Mouse (Mus musculus) kidney, adult 2 months (tissue): ENCODE data around the gene Cdip1. TPM values are rescaled to one million over a fixed set of nuclear protein-coding genes. Genes with fewer than 3 reads are reported as not detected.
A peak's percentile ranks its signal among the peaks of the same experiment; 100 is the strongest.
"Not testable (repeated sequence)": the region's sequence is repeated elsewhere in the genome, so short reads cannot be mapped to it uniquely, and the experiment has no call there.

ENCODE experiments used
- DNase-seq: peaks from one replicate; pipeline ENCODE4 v3.0.0; 2021
- H3K27ac ChIP-seq: fragments of 200-500 bp; 2 replicates; pipeline ENCODE4 v1.5.1; 2012; ENCODE audit warnings: low read depth, low read length, control low read depth, inconsistent platforms; ENCODE audit not compliant: insufficient read depth
- H3K27me3 ChIP-seq: fragments of 200-500 bp; replicated peaks from 2 replicates; pipeline ENCODE4 v1.6.1; 2012; ENCODE audit warnings: mild to moderate bottlenecking, moderate library complexity, low read length, inconsistent platforms; ENCODE audit not compliant: control insufficient read depth, insufficient read depth
- H3K36me3 ChIP-seq: fragments of 200-500 bp; 2 replicates; pipeline ENCODE4 v1.6.1; 2012; ENCODE audit warnings: mild to moderate bottlenecking, moderate library complexity, low read length, inconsistent platforms; ENCODE audit not compliant: control insufficient read depth, insufficient read depth
- H3K4me1 ChIP-seq: fragments of 200-500 bp; 2 replicates; pipeline ENCODE4 v1.6.1; 2011; ENCODE audit warnings: low read length; ENCODE audit not compliant: control insufficient read depth, insufficient read depth
- H3K4me3 ChIP-seq: fragments of 200-500 bp; 2 replicates; pipeline ENCODE4 v1.5.1; 2011; ENCODE audit warnings: mild to moderate bottlenecking, low read depth, low read length, control low read depth; ENCODE audit not compliant: insufficient read depth
- CTCF ChIP-seq: fragments of 200-500 bp; conservative IDR thresholded peaks from 2 replicates; pipeline ENCODE4 v1.5.1; 2011; ENCODE audit warnings: low read depth, mild to moderate bottlenecking, control low read depth, low read length, moderate library complexity, mixed read lengths; ENCODE audit not compliant: insufficient read depth, insufficient read length
- POLR2A ChIP-seq: fragments of 200-500 bp; IDR thresholded peaks from one replicate; pipeline ENCODE4 v1.6.1; 2011; ENCODE audit warnings: low read depth, low read length, control low read depth
- WGBS: fragments of 180-500 bp; shearing (Covaris S2); methylation state at CpG from one replicate; pipeline ENCODE4 v1.1.7; 2018; 5-methylcytosine and 5-hydroxymethylcytosine counted together
- polyA plus RNA-seq: library from polyadenylated mRNA; depleted of rRNA; stranded (reverse); fragments of >200 nt; gene quantifications from 2 replicates; pipeline ENCODE4 v1.2.3, GENCODE M21; 2012

Cdip1 gene
- polyA plus RNA-seq, 1 experiment = 83.2 TPM

DNA sequence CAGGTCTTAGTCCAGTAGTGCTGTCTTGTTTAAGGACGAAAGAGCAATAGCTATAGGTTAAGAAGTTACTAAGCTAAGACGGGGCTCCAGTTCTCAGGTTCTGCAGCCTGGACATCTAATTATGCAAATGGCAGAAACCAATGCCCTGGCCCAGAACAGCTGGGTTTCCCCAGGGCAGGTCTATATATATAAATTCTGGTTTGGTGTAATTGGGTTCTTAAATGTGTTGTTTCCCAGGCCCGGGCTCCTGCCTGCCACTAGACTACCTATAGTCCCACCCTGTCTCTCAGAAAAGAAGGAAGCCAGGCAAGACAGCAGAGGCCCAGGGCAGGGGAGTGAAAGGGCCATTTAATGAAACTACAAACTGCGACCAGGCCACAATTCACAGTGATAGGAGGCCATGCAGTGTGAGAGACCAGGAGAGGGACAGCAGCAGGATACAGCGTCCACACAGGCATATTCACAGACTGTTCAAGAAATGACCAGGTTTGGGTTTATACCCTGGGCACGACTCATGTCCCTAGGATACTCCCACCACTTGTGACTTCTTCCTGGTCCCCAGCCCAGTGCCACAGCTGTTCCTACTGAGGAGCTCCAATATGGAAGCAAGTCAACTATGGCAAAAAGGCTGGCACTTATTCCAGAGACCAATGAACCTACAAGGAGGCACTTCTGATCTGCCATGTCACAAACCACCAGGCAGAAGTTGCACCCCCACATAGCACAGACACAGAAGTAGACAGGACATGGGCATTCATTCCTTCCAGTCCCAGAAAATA lies 22.9 kb downstream of the Cdip1 start:
- no peak for TF ChIP-seq POLR2A
- no peak for TF ChIP-seq CTCF
- Histone ChIP-seq H3K27ac (no peak overlapping the region), H3K36me3 (peaks cover 4% of the 10 kb centered on the region), H3K4me3 (no peak overlapping the region), H3K4me1 (no peaks in the 10 kb centered on the region; the same call in 1 of the 2 replicates), H3K27me3 (no peaks in the 10 kb centered on the region)
- DNase-seq = no peak
- WGBS = 72% methylated on average over 6 of the region's 6 CpGs

DNA sequence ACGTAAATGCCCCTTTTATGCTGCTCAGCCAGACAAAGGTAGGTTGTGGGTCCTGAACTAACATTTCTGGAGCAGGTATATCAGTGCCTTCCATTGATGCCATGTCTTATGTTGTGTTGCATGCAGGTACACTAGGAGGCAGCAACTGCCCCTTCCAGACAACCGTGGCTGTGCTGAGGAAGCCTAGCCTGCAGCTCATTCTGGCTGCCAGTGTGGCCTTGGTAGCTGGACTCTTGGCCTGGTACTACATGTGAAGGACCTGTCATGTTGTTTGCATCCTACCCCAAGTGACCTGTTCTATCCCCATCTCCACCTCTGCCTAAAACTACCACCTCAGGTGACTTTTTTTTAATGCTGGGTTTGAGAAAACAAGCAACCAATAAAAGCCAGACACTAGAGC lies 24.2 kb downstream of the Cdip1 start:
- Histone ChIP-seq H3K36me3 (peaks cover 4% of the 10 kb centered on the region), H3K27me3 (no peaks in the 10 kb centered on the region), H3K27ac (no peak overlapping the region), H3K4me3 (no peak overlapping the region), H3K4me1 (no peaks in the 10 kb centered on the region; the same call in 1 of the 2 replicates)
- TF ChIP-seq POLR2A (no peak), CTCF (peak; percentile 30)
- 75% methylated on average over 2 of the region's 2 CpGs for WGBS
- DNase-seq = no peak

DNA sequence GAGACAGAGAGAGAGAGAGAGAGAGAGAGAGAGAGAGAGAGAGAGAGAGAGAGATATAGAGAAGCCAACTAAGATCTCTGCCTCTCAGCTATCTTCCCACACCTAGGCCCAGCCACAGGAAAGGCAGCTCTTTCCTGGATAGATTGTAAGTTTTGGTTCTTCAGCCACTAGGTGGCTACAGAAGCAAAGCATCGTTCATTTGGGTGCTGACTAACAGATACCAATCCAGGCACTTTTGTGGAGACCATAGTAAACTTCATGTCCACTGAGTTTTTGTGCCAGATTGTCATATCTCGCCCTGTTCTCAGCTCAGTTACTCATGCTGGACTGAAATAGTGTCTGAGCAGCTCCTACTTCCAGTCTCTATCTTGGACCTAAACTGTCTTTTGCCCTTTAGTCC lies 26.8 kb downstream of the Cdip1 start:
- 27% methylated on average over 2 of the region's 2 CpGs for WGBS
- H3K4me3 ChIP-seq = no peak overlapping the region
- H3K27me3 ChIP-seq = no peaks in the 10 kb centered on the region
- no peak for TF ChIP-seq POLR2A
- TF ChIP-seq CTCF = peak; percentile 55
- DNase-seq = peak; percentile 75
- peaks cover 1% of the 10 kb centered on the region; the same call in 1 of the 2 replicates for H3K36me3 ChIP-seq
- no peaks in the 10 kb centered on the region; the same call in 1 of the 2 replicates for H3K4me1 ChIP-seq
- no peak overlapping the region for H3K27ac ChIP-seq

DNA sequence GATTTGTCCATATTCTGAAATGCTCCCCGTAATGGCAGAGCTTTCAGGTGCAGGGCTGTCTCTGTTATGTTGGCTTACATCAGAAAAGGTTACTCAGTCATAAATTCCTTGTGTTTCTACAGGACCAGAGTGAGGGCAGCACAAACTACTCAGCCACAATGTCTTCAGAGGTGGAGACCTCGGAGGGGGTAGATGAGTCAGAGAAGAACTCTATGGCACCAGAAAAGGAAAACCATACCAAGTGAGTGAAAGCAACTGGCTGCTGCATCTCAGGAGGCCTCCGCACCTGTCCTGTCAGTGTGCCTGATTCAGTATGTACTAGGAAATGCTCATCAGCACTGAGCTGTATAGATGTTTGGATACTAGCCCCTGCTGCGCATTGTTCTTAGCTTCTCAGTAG lies 27.7 kb downstream of the Cdip1 start:
- H3K4me3 ChIP-seq = no peak overlapping the region
- no peaks in the 10 kb centered on the region for H3K27me3 ChIP-seq
- WGBS = 90% methylated on average over 4 of the region's 4 CpGs
- no peak overlapping the region for H3K27ac ChIP-seq
- H3K36me3 ChIP-seq = no peaks in the 10 kb centered on the region; the same call in 1 of the 2 replicates
- H3K4me1 ChIP-seq = no peaks in the 10 kb centered on the region; the same call in 1 of the 2 replicates
- no peak for DNase-seq
- TF ChIP-seq CTCF (no peak), POLR2A (no peak)

DNA sequence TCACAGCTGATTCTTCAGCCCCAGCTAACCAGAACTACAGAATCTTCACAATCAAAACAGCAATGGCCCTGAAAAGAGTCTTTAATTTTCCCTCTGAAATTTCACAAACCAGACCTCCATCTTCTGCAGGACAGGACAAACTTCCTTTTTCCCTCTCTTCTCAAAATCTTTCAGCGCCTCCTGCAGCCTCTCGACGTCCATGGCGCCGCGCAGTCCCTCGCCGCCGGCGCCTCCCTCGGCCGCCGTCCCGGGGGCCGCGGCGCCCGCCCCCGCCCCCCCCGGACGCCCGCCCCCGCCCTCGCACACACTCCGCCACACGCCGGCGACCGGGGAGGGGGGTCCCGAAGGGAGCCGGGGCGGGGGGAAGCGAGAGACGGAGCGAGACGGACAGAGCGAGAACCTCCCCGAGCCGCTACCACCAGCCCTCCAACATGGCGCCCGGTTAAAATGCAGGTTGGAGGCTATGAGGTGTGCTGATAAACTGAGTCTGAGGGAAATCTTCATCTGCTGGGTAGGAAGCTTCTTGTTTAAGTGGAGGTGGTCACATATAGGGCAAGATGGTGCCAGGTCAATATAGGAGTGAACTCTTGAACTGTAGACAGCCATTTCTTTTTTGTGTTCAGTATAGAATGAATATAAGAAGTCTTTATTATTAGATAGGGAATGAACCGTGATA lies 33.3 kb downstream of the Cdip1 start:
- peak overlapping the region; percentile 51 for H3K4me3 ChIP-seq
- WGBS = 3% methylated on average over 28 of the region's 42 CpGs
- not testable (repeated sequence) for DNase-seq, H3K36me3 ChIP-seq, H3K27me3 ChIP-seq
- peaks cover 18% of the 10 kb centered on the region for H3K4me1 ChIP-seq
- H3K27ac ChIP-seq = peak overlapping the region; percentile 57

DNA sequence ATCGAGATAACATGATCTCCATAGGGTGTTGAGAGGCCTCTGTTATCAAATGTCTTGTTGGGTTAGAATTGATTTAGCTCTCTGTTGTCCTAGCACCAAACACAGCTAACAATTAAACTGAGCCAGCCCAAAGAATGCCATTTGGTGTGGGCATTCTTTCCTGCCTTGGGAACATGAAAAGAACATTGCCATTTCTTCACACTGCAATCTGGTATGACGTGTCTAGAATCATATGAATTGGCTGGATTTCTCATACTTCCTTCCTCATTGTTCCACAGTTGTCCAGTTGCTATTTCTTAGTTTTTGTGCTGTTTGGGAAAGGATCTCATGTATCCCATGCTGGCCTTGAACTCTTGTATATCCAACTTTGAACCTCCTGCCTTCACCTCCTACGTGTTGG lies 36.0 kb downstream of the Cdip1 start:
- Histone ChIP-seq H3K27me3 (no peaks in the 10 kb centered on the region), H3K4me1 (peaks cover 19% of the 10 kb centered on the region), H3K27ac (peak overlapping the region; percentile 56; the same call in 1 of the 2 replicates), H3K4me3 (no peak overlapping the region), H3K36me3 (no peaks in the 10 kb centered on the region)
- DNase-seq = no peak
- TF ChIP-seq POLR2A (no peak), CTCF (no peak)
- WGBS = 51% methylated on average over 3 of the region's 3 CpGs

DNA sequence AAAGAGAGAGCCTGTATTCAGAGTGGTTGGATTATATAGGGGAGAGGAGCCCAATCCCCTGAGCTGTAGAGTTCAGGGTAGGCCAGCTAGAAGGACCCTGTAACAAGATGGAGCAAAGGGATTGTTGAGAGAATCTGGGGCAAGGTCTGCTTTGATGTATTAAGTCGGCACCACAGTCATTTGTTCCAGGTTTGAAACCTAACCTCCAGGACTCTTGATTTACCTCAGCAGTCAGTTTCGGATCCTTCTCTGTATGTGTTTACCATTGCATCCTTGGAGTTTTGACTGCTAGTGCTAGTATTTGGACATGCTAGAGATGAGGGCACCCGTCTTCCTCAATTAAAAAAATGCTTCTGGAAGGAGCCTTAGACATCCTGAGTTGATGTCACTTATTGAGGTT lies 37.9 kb downstream of the Cdip1 start:
- Histone ChIP-seq H3K27ac (0 out of 2 replicates have a peak overlapping the region, but pooled peaks have one; percentile 8), H3K36me3 (no peaks in the 10 kb centered on the region), H3K27me3 (no peaks in the 10 kb centered on the region), H3K4me1 (peaks cover 19% of the 10 kb centered on the region), H3K4me3 (no peak overlapping the region)
- 94% methylated on average over 3 of the region's 3 CpGs for WGBS
- no peak for DNase-seq
- TF ChIP-seq CTCF = no peak
- TF ChIP-seq POLR2A = no peak
